Mouse (Mus musculus) midbrain, embryonic 16.5 days (tissue): ENCODE data around the gene Kifc3. TPM values are rescaled to one million over a fixed set of nuclear protein-coding genes. Genes with fewer than 3 reads are reported as not detected.

Source experiments
- ATAC-seq: fragments of 200-750 bp; cut with Nextera tagmentation; 2 replicates; pipeline ENCODE4 v1.8.0; 2017; ENCODE audit warnings: moderate TSS enrichment
- H3K27ac ChIP-seq: fragments of 300-500 bp; sonication (generic); 2 replicates; pipeline ENCODE4 v1.5.1; 2014; ENCODE audit warnings: mild to moderate bottlenecking, low read length, mixed read lengths
- H3K27me3 ChIP-seq: fragments of 300-500 bp; sonication (generic); 2 replicates; pipeline ENCODE4 v1.6.1; 2014; ENCODE audit warnings: low read depth, low read length, mixed read lengths; ENCODE audit not compliant: control insufficient read depth, insufficient read depth
- H3K36me3 ChIP-seq: fragments of 300-500 bp; sonication (generic); 2 replicates; pipeline ENCODE4 v1.6.1; 2014; ENCODE audit warnings: mild to moderate bottlenecking, low read length, moderate library complexity, mixed read lengths; ENCODE audit not compliant: control insufficient read depth, insufficient read depth
- H3K4me1 ChIP-seq: fragments of 300-500 bp; sonication (generic); 2 replicates; pipeline ENCODE4 v1.6.1; 2014; ENCODE audit warnings: mild to moderate bottlenecking, low read length, mixed read lengths; ENCODE audit not compliant: control insufficient read depth, insufficient read depth
- H3K4me2 ChIP-seq: fragments of 300-500 bp; sonication (generic); 2 replicates; pipeline ENCODE4 v1.6.1; 2014; ENCODE audit warnings: mild to moderate bottlenecking, low read length, mixed read lengths
- H3K4me3 ChIP-seq: fragments of 300-500 bp; sonication (generic); 2 replicates; pipeline ENCODE4 v1.5.1; 2014; ENCODE audit warnings: low read depth, mild to moderate bottlenecking, low read length, moderate library complexity, mixed read lengths
- H3K9ac ChIP-seq: fragments of 300-500 bp; sonication (generic); 2 replicates; pipeline ENCODE4 v1.6.1; 2014; ENCODE audit warnings: low read depth, low read length, mixed read lengths
- H3K9me3 ChIP-seq: fragments of 300-500 bp; sonication (generic); replicated peaks from 2 replicates; pipeline ENCODE4 v1.6.1; 2014; ENCODE audit warnings: mild to moderate bottlenecking, low read length, mixed read lengths; ENCODE audit not compliant: control insufficient read depth, poor library complexity, severe bottlenecking
- WGBS: fragments of 180-500 bp; shearing (Covaris S2); extraction: QIAGEN DNeasy Blood & Tissue Kit; methylation state at CpG from one replicate; pipeline ENCODE4 v1.1.7; 2014; 5-methylcytosine and 5-hydroxymethylcytosine counted together
- polyA plus RNA-seq: library from polyadenylated mRNA; unstranded; fragments of >200 nt; fragmentation: Nextera tagmentation; extraction: Ambion mirVana; gene quantifications from 2 replicates; pipeline ENCODE4 v1.2.1, GENCODE M21; 2015

Gene Kifc3
- polyA plus RNA-seq, 1 experiment from 2014 or later: 31.1 TPM

DNA sequence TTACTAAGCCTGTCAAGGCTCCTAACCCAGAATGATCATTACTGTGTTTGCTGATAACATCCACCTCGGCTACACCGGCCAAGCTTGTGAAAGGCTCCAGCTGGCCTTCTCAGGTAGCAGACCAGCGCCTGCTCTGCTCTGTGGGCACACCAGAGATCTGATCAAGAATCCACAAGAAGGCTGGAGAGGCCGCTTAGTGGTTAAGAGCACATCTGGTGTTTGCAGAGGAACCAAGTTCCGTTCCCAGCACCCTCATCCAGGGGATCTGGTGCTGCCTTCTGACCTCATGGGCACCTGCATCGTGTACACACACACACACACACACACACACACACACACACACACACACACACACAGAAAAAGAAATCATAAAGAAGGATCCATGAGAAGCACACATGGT is 46.5 kb downstream of the Kifc3 start:
- Histone ChIP-seq H3K27ac (no peak overlapping the region), H3K9me3 (no peaks in the 10 kb centered on the region), H3K36me3 (no peaks in the 10 kb centered on the region), H3K27me3 (no peaks in the 10 kb centered on the region), H3K4me1 (no peaks in the 10 kb centered on the region), H3K4me3 (no peak overlapping the region), H3K4me2 (no peak overlapping the region), H3K9ac (no peak overlapping the region)
- 91% methylated on average over 6 of the region's 6 CpGs for WGBS
- ATAC-seq: no peak

DNA sequence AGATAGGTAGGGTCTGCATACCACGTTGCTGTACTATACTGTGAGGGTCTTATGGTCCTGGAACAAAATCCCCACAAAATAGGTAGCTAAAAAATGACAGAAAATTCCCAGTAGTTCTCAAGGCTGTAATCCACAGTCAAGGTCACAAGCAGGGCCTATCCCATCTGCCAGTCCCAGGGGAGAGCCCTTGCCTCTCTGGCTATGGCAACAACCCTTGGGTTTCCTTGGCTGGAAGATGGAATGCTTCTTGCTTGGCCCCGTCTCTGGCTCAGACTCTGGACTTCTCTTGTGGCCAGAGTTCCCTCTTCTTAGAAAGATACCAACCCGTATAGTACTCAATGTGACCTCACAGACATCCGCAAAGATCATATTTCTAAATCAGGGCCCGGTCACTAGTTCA is 47.3 kb downstream of the Kifc3 start:
- H3K9me3 ChIP-seq: no peaks in the 10 kb centered on the region
- H3K27me3 ChIP-seq: no peaks in the 10 kb centered on the region
- no peak overlapping the region for H3K4me2 ChIP-seq
- no peak overlapping the region for H3K27ac ChIP-seq
- no peak overlapping the region for H3K9ac ChIP-seq
- H3K4me3 ChIP-seq: no peak overlapping the region
- WGBS: 83% methylated on average over 5 of the region's 5 CpGs
- no peaks in the 10 kb centered on the region for H3K36me3 ChIP-seq
- ATAC-seq: no peak
- H3K4me1 ChIP-seq: no peaks in the 10 kb centered on the region

GRCm38 (mm10) chr8:95154654-95155053 is 48.0 kb downstream of the Kifc3 start:
- no peak overlapping the region for H3K9ac ChIP-seq
- no peaks in the 10 kb centered on the region for H3K4me1 ChIP-seq
- 85% methylated on average over 6 of the region's 6 CpGs for WGBS
- no peak overlapping the region for H3K4me3 ChIP-seq
- no peak overlapping the region for H3K27ac ChIP-seq
- no peak for ATAC-seq
- no peaks in the 10 kb centered on the region for H3K36me3 ChIP-seq
- no peaks in the 10 kb centered on the region for H3K27me3 ChIP-seq
- H3K4me2 ChIP-seq: no peak overlapping the region
- no peaks in the 10 kb centered on the region for H3K9me3 ChIP-seq

- H3K27ac ChIP-seq: no peak overlapping the region
- H3K4me1 ChIP-seq: no peaks in the 10 kb centered on the region
- no peak overlapping the region for H3K9ac ChIP-seq
- no peak overlapping the region for H3K4me3 ChIP-seq
- H3K36me3 ChIP-seq: no peaks in the 10 kb centered on the region
- no peak for ATAC-seq
- H3K9me3 ChIP-seq: no peaks in the 10 kb centered on the region
- no peak overlapping the region for H3K4me2 ChIP-seq
- no peaks in the 10 kb centered on the region for H3K27me3 ChIP-seq
- WGBS: 70% methylated on average over 4 of the region's 4 CpGs
These were observed 48.6 kb downstream of the Kifc3 start for GRCm38 (mm10) chr8:95154056-95154455.

DNA sequence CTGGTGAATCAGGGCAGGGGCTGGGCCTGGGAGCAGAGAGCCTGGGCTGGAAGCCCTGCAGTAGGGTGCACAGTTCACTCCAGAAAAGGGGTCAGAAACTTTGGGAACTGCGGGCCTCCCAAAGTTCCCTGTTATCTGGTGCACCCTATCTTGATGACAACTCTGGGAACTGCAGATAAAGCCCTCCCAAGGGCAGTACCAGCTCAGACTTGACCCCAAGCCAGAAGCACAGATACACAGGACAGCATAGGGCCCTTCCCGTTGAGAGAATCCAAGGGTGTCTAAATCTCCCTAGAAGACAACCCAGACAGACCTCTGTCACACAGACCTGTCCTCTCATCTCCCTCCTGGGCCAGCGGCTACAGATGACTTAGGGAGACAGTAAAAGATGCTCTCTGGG is 52.0 kb downstream of the Kifc3 start:
- 95% methylated on average over 3 of the region's 3 CpGs for WGBS

DNA sequence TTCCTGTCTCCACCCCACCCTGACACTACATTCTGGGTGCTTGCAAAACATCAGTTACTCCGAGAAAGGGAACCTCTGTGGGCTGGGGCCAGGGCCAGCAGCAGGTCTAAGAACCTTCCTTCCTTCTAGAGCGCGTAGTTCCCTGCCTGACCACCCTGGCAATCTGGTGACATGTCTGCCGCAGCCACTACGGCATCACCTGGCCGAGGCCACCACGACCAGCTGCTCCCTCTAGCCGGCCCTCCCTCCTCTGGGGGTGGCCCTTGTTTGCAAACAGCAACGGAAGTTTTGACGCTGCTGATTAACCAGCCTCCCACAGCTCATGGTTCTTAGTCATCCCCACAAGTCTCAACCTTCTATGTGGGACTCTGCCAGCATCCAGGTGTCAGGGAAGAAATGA is 53.2 kb downstream of the Kifc3 start:
- H3K4me3 ChIP-seq: no peak overlapping the region
- H3K36me3 ChIP-seq: no peaks in the 10 kb centered on the region
- no peak overlapping the region for H3K27ac ChIP-seq
- ATAC-seq: no peak
- H3K9me3 ChIP-seq: no peaks in the 10 kb centered on the region
- H3K27me3 ChIP-seq: no peaks in the 10 kb centered on the region
- H3K4me1 ChIP-seq: no peaks in the 10 kb centered on the region
- 56% methylated on average over 10 of the region's 10 CpGs for WGBS
- H3K9ac ChIP-seq: no peak overlapping the region
- no peak overlapping the region for H3K4me2 ChIP-seq

More for the DNA sequence above, 52.0 kb downstream of the Kifc3 start:
- Histone ChIP-seq H3K9me3 (no peaks in the 10 kb centered on the region), H3K27ac (no peak overlapping the region), H3K4me2 (no peak overlapping the region), H3K4me1 (no peaks in the 10 kb centered on the region), H3K27me3 (no peaks in the 10 kb centered on the region), H3K36me3 (no peaks in the 10 kb centered on the region), H3K4me3 (no peak overlapping the region), H3K9ac (no peak overlapping the region)
- ATAC-seq: no peak

GRCm38 (mm10) chr8:95146846-95147245 is 55.8 kb downstream of the Kifc3 start:
- Histone ChIP-seq H3K27me3 (no peaks in the 10 kb centered on the region), H3K4me2 (no peak overlapping the region), H3K4me3 (no peak overlapping the region), H3K4me1 (peaks cover 10% of the 10 kb centered on the region), H3K27ac (no peak overlapping the region), H3K9me3 (no peaks in the 10 kb centered on the region), H3K36me3 (no peaks in the 10 kb centered on the region), H3K9ac (no peak overlapping the region)
- WGBS: 90% methylated on average over 5 of the region's 5 CpGs
- ATAC-seq: no peak

DNA sequence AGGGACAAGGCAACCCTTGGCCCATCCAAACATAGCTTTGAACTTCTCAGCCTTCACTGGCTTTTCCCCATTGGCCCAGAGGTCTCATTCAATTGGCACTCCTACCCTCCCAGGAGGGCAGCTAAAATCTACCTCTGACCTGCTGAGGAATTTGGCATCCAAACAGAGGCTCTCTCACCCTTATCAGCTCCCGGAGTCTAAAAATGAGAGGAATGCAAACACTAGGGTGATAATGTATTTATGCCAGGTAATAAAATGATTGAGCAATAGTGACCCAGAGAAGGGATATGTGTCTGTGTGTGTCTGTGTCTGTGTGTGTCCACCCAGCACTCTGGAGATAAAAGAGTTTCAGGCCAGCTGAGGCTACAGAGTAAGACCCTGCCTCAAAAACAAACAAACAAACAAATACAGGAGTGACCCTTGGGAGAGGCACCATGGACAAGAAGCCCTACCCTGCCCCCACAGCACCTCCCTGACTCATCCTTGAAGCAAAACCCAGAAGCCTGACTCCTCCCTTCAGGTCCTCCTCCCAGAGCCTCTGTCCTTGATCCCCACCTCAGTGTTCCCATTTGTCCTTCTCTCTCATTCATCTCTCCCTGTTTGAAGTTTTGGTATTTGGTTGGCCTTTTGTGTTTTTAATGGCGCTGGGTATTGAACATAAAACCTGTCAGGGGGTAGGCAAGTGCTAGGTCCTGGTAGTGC is 56.4 kb downstream of the Kifc3 start:
- H3K4me3 ChIP-seq: no peak overlapping the region
- 96% methylated on average over 2 of the region's 2 CpGs for WGBS

DNA sequence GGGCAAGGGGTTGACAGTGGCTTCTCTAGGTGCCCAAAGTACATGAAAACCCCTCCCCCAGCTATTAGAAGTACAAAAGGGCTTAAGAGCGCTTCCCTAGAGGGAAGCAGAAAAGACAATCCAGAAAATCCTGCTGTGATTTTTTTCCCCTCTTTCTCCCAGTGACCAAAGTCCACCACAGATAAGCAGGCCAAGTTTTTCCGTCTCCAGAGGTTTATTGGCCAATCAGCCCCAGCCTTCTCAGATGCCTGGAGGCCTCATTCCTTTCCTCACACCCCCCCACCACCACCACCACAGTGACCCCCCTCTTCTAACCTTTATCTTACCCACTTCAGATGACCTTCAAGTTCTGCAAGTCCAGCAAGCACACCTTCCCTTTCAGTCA is 58.0 kb downstream of the Kifc3 start:
- Histone ChIP-seq H3K27ac (no peak overlapping the region), H3K4me3 (no peak overlapping the region), H3K4me2 (no peak overlapping the region), H3K27me3 (no peaks in the 10 kb centered on the region), H3K36me3 (no peaks in the 10 kb centered on the region), H3K4me1 (peaks cover 21% of the 10 kb centered on the region), H3K9me3 (no peaks in the 10 kb centered on the region), H3K9ac (no peak overlapping the region)
- WGBS: 43% methylated on average over 2 of the region's 2 CpGs
- ATAC-seq: no peak

More for the DNA sequence above, 56.4 kb downstream of the Kifc3 start:
- H3K4me1 ChIP-seq: peaks cover 16% of the 10 kb centered on the region
- no peak overlapping the region for H3K9ac ChIP-seq
- H3K27me3 ChIP-seq: no peaks in the 10 kb centered on the region
- no peak overlapping the region for H3K4me2 ChIP-seq
- H3K9me3 ChIP-seq: no peaks in the 10 kb centered on the region
- no peak for ATAC-seq
- H3K36me3 ChIP-seq: no peaks in the 10 kb centered on the region
- H3K27ac ChIP-seq: no peak overlapping the region
